Mouse (Mus musculus) forebrain, embryonic 16.5 days (tissue): ENCODE data around the gene Supt4a. TPM values are rescaled to one million over a fixed set of nuclear protein-coding genes. Genes with fewer than 3 reads are reported as not detected.

Experiments used
- ATAC-seq: fragments of 200-750 bp; cut with Nextera tagmentation; 2 replicates; pipeline ENCODE4 v1.8.0; 2017; ENCODE audit warnings: mild to moderate bottlenecking, moderate library complexity
- H3K27ac ChIP-seq: fragments of 300-500 bp; sonication (generic); 2 replicates; pipeline ENCODE4 v1.5.1; 2014; ENCODE audit warnings: low read length, control low read depth
- H3K27me3 ChIP-seq: fragments of 300-500 bp; sonication (generic); replicated peaks from 2 replicates; pipeline ENCODE4 v1.6.1; 2014; ENCODE audit warnings: low read length; ENCODE audit not compliant: control insufficient read depth, insufficient read depth
- H3K36me3 ChIP-seq: fragments of 300-500 bp; sonication (generic); 2 replicates; pipeline ENCODE4 v1.6.1; 2014; ENCODE audit not compliant: control insufficient read depth, insufficient read depth
- H3K4me1 ChIP-seq: fragments of 300-500 bp; sonication (generic); replicated peaks from 2 replicates; pipeline ENCODE4 v1.6.1; 2014; ENCODE audit warnings: low read length; ENCODE audit not compliant: control insufficient read depth, insufficient read depth
- H3K4me2 ChIP-seq: fragments of 300-500 bp; sonication (generic); 2 replicates; pipeline ENCODE4 v1.6.1; 2014; ENCODE audit warnings: mild to moderate bottlenecking, low read length, control low read depth
- H3K4me3 ChIP-seq: fragments of 300-500 bp; sonication (generic); replicated peaks from 2 replicates; pipeline ENCODE4 v1.5.1; 2014; ENCODE audit warnings: mild to moderate bottlenecking, low read length, control low read depth
- H3K9ac ChIP-seq: fragments of 300-500 bp; sonication (generic); replicated peaks from 2 replicates; pipeline ENCODE4 v1.6.1; 2014; ENCODE audit warnings: low read depth, low read length, control low read depth
- H3K9me3 ChIP-seq: fragments of 300-500 bp; sonication (generic); 2 replicates; pipeline ENCODE4 v1.6.1; 2016; ENCODE audit warnings: low read length; ENCODE audit not compliant: control insufficient read depth
- WGBS: fragments of 180-500 bp; shearing (Covaris S2); extraction: QIAGEN DNeasy Blood & Tissue Kit; methylation state at CpG from one replicate; pipeline ENCODE4 v1.1.7; 2014; 5-methylcytosine and 5-hydroxymethylcytosine counted together
- polyA plus RNA-seq: library from polyadenylated mRNA; unstranded; fragments of >200 nt; fragmentation: Nextera tagmentation; extraction: Ambion mirVana; gene quantifications from 2 replicates; pipeline ENCODE4 v1.2.1, GENCODE M21; 2015

The Supt4a gene
- polyA plus RNA-seq, 1 experiment from 2014 or later: 133 TPM

- peaks cover 4% of the 10 kb centered on the region; the same call in 1 of the 2 replicates for H3K36me3 ChIP-seq
- H3K4me3 ChIP-seq: no peak overlapping the region
- WGBS: 44% methylated on average over 19 of the region's 19 CpGs
- H3K27me3 ChIP-seq: no peaks in the 10 kb centered on the region
- no peak overlapping the region for H3K27ac ChIP-seq
- no peak overlapping the region for H3K4me2 ChIP-seq
- no peaks in the 10 kb centered on the region for H3K4me1 ChIP-seq
- no peak for ATAC-seq
- H3K9ac ChIP-seq: no peak overlapping the region
- H3K9me3 ChIP-seq: no peaks in the 10 kb centered on the region
Measured at GRCm38 (mm10) chr11:87748132-87749119, 11.1 kb downstream of the Supt4a start.

- Histone ChIP-seq H3K36me3 (peaks cover 4% of the 10 kb centered on the region; the same call in 1 of the 2 replicates), H3K4me2 (no peak overlapping the region), H3K9me3 (no peaks in the 10 kb centered on the region), H3K4me1 (no peaks in the 10 kb centered on the region), H3K4me3 (no peak overlapping the region), H3K27me3 (no peaks in the 10 kb centered on the region), H3K9ac (no peak overlapping the region), H3K27ac (no peak overlapping the region)
- 67% methylated on average over 18 of the region's 18 CpGs for WGBS
- ATAC-seq: no peak
Measured at GRCm38 (mm10) chr11:87749192-87750042, 12.1 kb downstream of the Supt4a start.

- Histone ChIP-seq H3K27ac (no peak overlapping the region), H3K4me1 (no peaks in the 10 kb centered on the region), H3K4me3 (no peak overlapping the region), H3K4me2 (no peak overlapping the region), H3K9me3 (no peaks in the 10 kb centered on the region), H3K9ac (no peak overlapping the region), H3K27me3 (no peaks in the 10 kb centered on the region), H3K36me3 (peaks cover 1% of the 10 kb centered on the region; the same call in 1 of the 2 replicates)
- ATAC-seq: no peak
- WGBS: 79% methylated on average over 11 of the region's 11 CpGs
Measured at GRCm38 (mm10) chr11:87750043-87750421, 12.7 kb downstream of the Supt4a start.

GRCm38 (mm10) chr11:87750521-87750920, 13.2 kb downstream of the Supt4a start:
- WGBS: 79% methylated on average over 3 of the region's 3 CpGs

GRCm38 (mm10) chr11:87751031-87751430, 13.7 kb downstream of the Supt4a start:
- Histone ChIP-seq H3K27ac (no peak overlapping the region), H3K9ac (no peak overlapping the region), H3K36me3 (no peaks in the 10 kb centered on the region), H3K4me1 (no peaks in the 10 kb centered on the region), H3K9me3 (no peaks in the 10 kb centered on the region), H3K27me3 (no peaks in the 10 kb centered on the region), H3K4me3 (no peak overlapping the region), H3K4me2 (no peak overlapping the region)
- 81% methylated on average over 8 of the region's 8 CpGs for WGBS
- ATAC-seq: no peak

More at GRCm38 (mm10) chr11:87750521-87750920, 13.2 kb downstream of the Supt4a start:
- Histone ChIP-seq H3K4me1 (no peaks in the 10 kb centered on the region), H3K27ac (no peak overlapping the region), H3K4me2 (no peak overlapping the region), H3K36me3 (no peaks in the 10 kb centered on the region), H3K9me3 (no peaks in the 10 kb centered on the region), H3K4me3 (no peak overlapping the region), H3K27me3 (no peaks in the 10 kb centered on the region), H3K9ac (no peak overlapping the region)
- ATAC-seq: no peak

- no peak overlapping the region for H3K27ac ChIP-seq
- ATAC-seq: no peak
- no peaks in the 10 kb centered on the region for H3K27me3 ChIP-seq
- no peaks in the 10 kb centered on the region for H3K9me3 ChIP-seq
- no peak overlapping the region for H3K4me2 ChIP-seq
- H3K9ac ChIP-seq: no peak overlapping the region
- no peaks in the 10 kb centered on the region for H3K36me3 ChIP-seq
- WGBS: 67% methylated on average over 4 of the region's 4 CpGs
- no peaks in the 10 kb centered on the region for H3K4me1 ChIP-seq
- no peak overlapping the region for H3K4me3 ChIP-seq
Measured at GRCm38 (mm10) chr11:87751491-87751966, 14.2 kb downstream of the Supt4a start.

- Histone ChIP-seq H3K27ac (no peak overlapping the region), H3K4me3 (no peak overlapping the region), H3K9ac (no peak overlapping the region), H3K9me3 (no peaks in the 10 kb centered on the region), H3K27me3 (no peaks in the 10 kb centered on the region), H3K4me1 (no peaks in the 10 kb centered on the region), H3K36me3 (no peaks in the 10 kb centered on the region), H3K4me2 (no peak overlapping the region)
- 83% methylated on average over 1 of the region's 1 CpGs for WGBS
- ATAC-seq: no peak
Measured at GRCm38 (mm10) chr11:87752307-87752706, 15.0 kb downstream of the Supt4a start.

- Histone ChIP-seq H3K4me2 (no peak overlapping the region), H3K9me3 (no peaks in the 10 kb centered on the region), H3K4me1 (no peaks in the 10 kb centered on the region), H3K27ac (no peak overlapping the region), H3K9ac (no peak overlapping the region), H3K27me3 (no peaks in the 10 kb centered on the region), H3K4me3 (no peak overlapping the region), H3K36me3 (no peaks in the 10 kb centered on the region)
- ATAC-seq: no peak
- WGBS: 86% methylated on average over 8 of the region's 8 CpGs
Measured at GRCm38 (mm10) chr11:87753255-87753654, 15.9 kb downstream of the Supt4a start.

GRCm38 (mm10) chr11:87753891-87754501, 16.6 kb downstream of the Supt4a start:
- ATAC-seq: no peak
- no peak overlapping the region for H3K9ac ChIP-seq
- H3K27ac ChIP-seq: no peak overlapping the region
- H3K4me1 ChIP-seq: no peaks in the 10 kb centered on the region
- no peak overlapping the region for H3K4me2 ChIP-seq
- WGBS: 81% methylated on average over 5 of the region's 5 CpGs
- no peaks in the 10 kb centered on the region for H3K27me3 ChIP-seq
- no peak overlapping the region for H3K4me3 ChIP-seq
- no peaks in the 10 kb centered on the region for H3K9me3 ChIP-seq
- no peaks in the 10 kb centered on the region for H3K36me3 ChIP-seq
